ENCODE assay signal across 16 mouse cellular contexts in genomic region chr1:186568076-186568475, GRCm38 (mm10).
DNase-seq lines count a peak whose midpoint lies in the region; ATAC-seq and TF ChIP-seq lines count a peak whose summit lies in the region.
"Had no signal": no experiment of that assay in that cellular context is flagged by ENCODE, and none has a peak within 500 bp of the region (broad histone marks: within the 10 kb centered on the region; RNA-seq: fewer than 3 reads in every experiment).

No protein-coding gene starts in this region.

- in situ Hi-C loops in Patski (cut with MboI; ENCODE audit: low pct_unique_long_range_greater_than_20kb), result loop anchor here (10.0 kb wide), 1 partner anchor 57 kb away; no protein-coding TSS in a partner anchor

- H3K4me3 ChIP-seq in forebrain, embryonic 14.5 days (ENCODE audit: low read depth, low read length), result no peak overlapping the region
- H3K4me3 ChIP-seq in forebrain, postnatal 0 days (ENCODE audit: low read depth, low read length), result no peak overlapping the region
- H3K4me3 ChIP-seq in limb, embryonic 14.5 days (replicated peaks; ENCODE audit: low read length), result no peak overlapping the region
- H3K4me3 ChIP-seq in limb, embryonic 10.5 days, result no peak overlapping the region
- H3K4me3 ChIP-seq: forebrain, embryonic 15.5 days; hindbrain, embryonic 15.5 days; midbrain, embryonic 15.5 days had no signal

- ATAC-seq in forebrain, embryonic 14.5 days, result no peak
- no peak for ATAC-seq in forebrain, postnatal 0 days
- no peak for ATAC-seq in limb, embryonic 14.5 days (ENCODE audit: low FRiP score, low read depth)
- peak; percentile 83 for ATAC-seq in Patski
- ATAC-seq: forebrain, embryonic 15.5 days; midbrain, embryonic 15.5 days had no signal

- WGBS in forebrain, embryonic 14.5 days, result 56% methylated on average over 6 of the region's 6 CpGs
- WGBS in forebrain, postnatal 0 days, result 47% methylated on average over 6 of the region's 6 CpGs
- WGBS in limb, embryonic 14.5 days, result 60% methylated on average over 6 of the region's 6 CpGs
- 78% methylated on average over 6 of the region's 6 CpGs for WGBS in limb, embryonic 10.5 days

- no peak overlapping the region for H3K9ac ChIP-seq in forebrain, embryonic 14.5 days (ENCODE audit: low read length)
- H3K9ac ChIP-seq in forebrain, postnatal 0 days, result no peak overlapping the region
- H3K9ac ChIP-seq in limb, embryonic 14.5 days (ENCODE audit: low read depth, low read length, severe bottlenecking), result no peak overlapping the region
- H3K9ac ChIP-seq: forebrain, embryonic 15.5 days; hindbrain, embryonic 15.5 days; midbrain, embryonic 15.5 days had no signal

- no peaks in the 10 kb centered on the region for H3K9me3 ChIP-seq in forebrain, embryonic 14.5 days (replicated peaks; ENCODE audit: control insufficient read depth, low read length)
- no peaks in the 10 kb centered on the region for H3K9me3 ChIP-seq in forebrain, postnatal 0 days (ENCODE audit: low read length)
- H3K9me3 ChIP-seq in limb, embryonic 14.5 days (ENCODE audit: control insufficient read depth, low read length), result no peaks in the 10 kb centered on the region
- H3K9me3 ChIP-seq in limb, embryonic 10.5 days (replicated peaks), result no peaks in the 10 kb centered on the region
- H3K9me3 ChIP-seq: forebrain, embryonic 15.5 days; hindbrain, embryonic 15.5 days; midbrain, embryonic 15.5 days had no signal

- no peaks in the 10 kb centered on the region for H3K36me3 ChIP-seq in forebrain, embryonic 14.5 days (ENCODE audit: control insufficient read depth, insufficient read depth, low read length)
- no peaks in the 10 kb centered on the region for H3K36me3 ChIP-seq in forebrain, postnatal 0 days (ENCODE audit: insufficient read depth)
- no peaks in the 10 kb centered on the region for H3K36me3 ChIP-seq in limb, embryonic 14.5 days (ENCODE audit: control insufficient read depth, insufficient read depth, low read length)
- no peaks in the 10 kb centered on the region for H3K36me3 ChIP-seq in limb, embryonic 10.5 days
- H3K36me3 ChIP-seq: forebrain, embryonic 15.5 days; hindbrain, embryonic 15.5 days; midbrain, embryonic 15.5 days had no signal

- no peak for TF ChIP-seq POLR2A in limb, embryonic 14.5 days (IDR thresholded peaks at IDR 0.05; ENCODE audit: borderline replicate concordance, extremely low read depth, insufficient read depth, insufficient read length)

- H3K4me1 ChIP-seq in forebrain, embryonic 14.5 days (ENCODE audit: control insufficient read depth, insufficient read depth, low read length), result peaks cover 3% of the 10 kb centered on the region; the same call in 1 of the 2 replicates
- H3K4me1 ChIP-seq in forebrain, postnatal 0 days (ENCODE audit: insufficient read depth), result no peaks in the 10 kb centered on the region
- no peaks in the 10 kb centered on the region for H3K4me1 ChIP-seq in limb, embryonic 14.5 days (ENCODE audit: control insufficient read depth, insufficient read depth, low read length)
- peaks cover 8% of the 10 kb centered on the region for H3K4me1 ChIP-seq in limb, embryonic 10.5 days
- H3K4me1 ChIP-seq: forebrain, embryonic 15.5 days; hindbrain, embryonic 15.5 days; midbrain, embryonic 15.5 days had no signal

- CTCF ChIA-PET in Patski (lab: Charles Lee), result interaction anchor here (1.4 to 1.6 kb wide), 2 partner anchors 15 to 136 kb away, joined by 4 read pairs; no protein-coding TSS in a partner anchor

- POLR2A ChIA-PET in Patski (lab: Charles Lee), result interaction anchor here (0.6 to 1.3 kb wide), 5 partner anchors 9 to 222 kb away, joined by 3 to 5 read pairs (median 4); no protein-coding TSS in a partner anchor

- H3K27ac ChIP-seq in forebrain, embryonic 14.5 days (ENCODE audit: low read depth, low read length), result no peak overlapping the region
- H3K27ac ChIP-seq in forebrain, postnatal 0 days (ENCODE audit: low read depth, low read length), result no peak overlapping the region
- H3K27ac ChIP-seq in limb, embryonic 14.5 days (replicated peaks; ENCODE audit: low read depth, low read length), result no peak overlapping the region
- no peak overlapping the region for H3K27ac ChIP-seq in limb, embryonic 10.5 days
- H3K27ac ChIP-seq: forebrain, embryonic 15.5 days; hindbrain, embryonic 15.5 days; midbrain, embryonic 15.5 days had no signal

- no peak for TF ChIP-seq CTCF in forebrain, postnatal 0 days (IDR thresholded peaks at IDR 0.05; ENCODE audit: low read depth)
- no peak for TF ChIP-seq CTCF in Patski (IDR thresholded peaks at IDR 0.05)

- peak; percentile 8 for DNase-seq in forebrain, embryonic 14.5 days (ENCODE audit: low spot score)
- no peak for DNase-seq in forebrain, postnatal 0 days
- peak; percentile 31 for DNase-seq in limb, embryonic 14.5 days (ENCODE audit: low spot score)
- DNase-seq in limb, embryonic 10.5 days (ENCODE audit: low spot score), result no peak
- DNase-seq in Patski (ENCODE audit: low read depth, low spot score), result no peak
- DNase-seq in mesoderm, embryonic 11.5 days (ENCODE audit: low read depth, low spot score), result peak; percentile 44
- no peak for DNase-seq in embryo, embryonic 10.5 days (ENCODE audit: low spot score)
- DNase-seq in urinary bladder, adult 2 months (ENCODE audit: low spot score), result no peak
- DNase-seq: cerebellum, adult 8-10 months; kidney, adult 18-20 months; kidney, postnatal 36 days; thymus, postnatal 4 days had no signal

- H3K4me2 ChIP-seq in forebrain, embryonic 14.5 days (ENCODE audit: low read length), result no peak overlapping the region
- H3K4me2 ChIP-seq in forebrain, postnatal 0 days (ENCODE audit: low read depth), result no peak overlapping the region
- no peak overlapping the region for H3K4me2 ChIP-seq in limb, embryonic 14.5 days (replicated peaks; ENCODE audit: low read depth, low read length, severe bottlenecking)
- H3K4me2 ChIP-seq: forebrain, embryonic 15.5 days; liver, embryonic 11.5 days had no signal

- no peaks in the 10 kb centered on the region for H3K27me3 ChIP-seq in forebrain, embryonic 14.5 days (replicated peaks; ENCODE audit: control insufficient read depth, insufficient read depth, low read length)
- H3K27me3 ChIP-seq in forebrain, postnatal 0 days (ENCODE audit: insufficient read depth, low read length), result no peaks in the 10 kb centered on the region
- H3K27me3 ChIP-seq in limb, embryonic 14.5 days (ENCODE audit: control insufficient read depth, insufficient read depth, low read length), result no peaks in the 10 kb centered on the region
- no peaks in the 10 kb centered on the region for H3K27me3 ChIP-seq in limb, embryonic 10.5 days (ENCODE audit: low read depth, poor library complexity, severe bottlenecking)
- H3K27me3 ChIP-seq in Patski, result no peaks in the 10 kb centered on the region
- H3K27me3 ChIP-seq: forebrain, embryonic 15.5 days; hindbrain, embryonic 15.5 days had no signal

Comparison
In these comparisons a context has a peak if more than half of its experiments do, and no peak if none do; other contexts are left out.
1. DNase-seq: peak in forebrain, embryonic 14.5 days (single experiment), limb, embryonic 14.5 days (single experiment) and mesoderm, embryonic 11.5 days (single experiment); none in forebrain, postnatal 0 days (single experiment), limb, embryonic 10.5 days (single experiment), Patski (single experiment), embryo, embryonic 10.5 days (single experiment) and urinary bladder, adult 2 months (single experiment).